Mouse (Mus musculus) left cerebral cortex, adult 8-10 months (tissue): Measurements from ENCODE around the gene Lmbr1l. TPM values are rescaled to one million over a fixed set of nuclear protein-coding genes. Genes with fewer than 3 reads are reported as not detected.
"Not testable (repeated sequence)": the region's sequence is repeated elsewhere in the genome, so short reads cannot be mapped to it uniquely, and the experiment has no call there.

Experiments used
- DNase-seq, 2 experiments: peaks; one replicate each; pipeline ENCODE4 v3.0.0; 2022; ENCODE audit warnings: low spot score in 2 of 2
- total RNA-seq, 4 experiments: library from RNA; stranded (reverse); gene quantifications; 2 replicates each; pipeline ENCODE4 v1.2.4; 2022

Gene Lmbr1l
- total RNA-seq: 10 to 100 TPM; 13.7 to 17.9 (median 14.7) TPM

- DNase-seq: peak; percentile 94 to 99
Measured at GRCm38 (mm10) chr15:98917538-98918498, at the start of gene Lmbr1l. Gene Lmbr1l, minus strand, starts transcription at chr15:98918231.

- no peak for DNase-seq
Measured at GRCm38 (mm10) chr15:98959531-98959930, 41.5 kb upstream of the Lmbr1l start.

- DNase-seq: no peak
Measured at GRCm38 (mm10) chr15:98958901-98959420, 40.9 kb upstream of the Lmbr1l start.

GRCm38 (mm10) chr15:98957475-98957874 is 39.4 kb upstream of the Lmbr1l start:
- DNase-seq: no peak

GRCm38 (mm10) chr15:98956000-98956399 is 38.0 kb upstream of the Lmbr1l start:
- DNase-seq: no peak

- DNase-seq: no peak
Measured at GRCm38 (mm10) chr15:98955324-98955723, 37.3 kb upstream of the Lmbr1l start.

- DNase-seq: no peak
Measured at GRCm38 (mm10) chr15:98954425-98955253, 36.6 kb upstream of the Lmbr1l start.

- peak; percentile 97 to 99 for DNase-seq
Measured at GRCm38 (mm10) chr15:98953401-98954356, 35.6 kb upstream of the Lmbr1l start, which contains the start of the genes Gm49450 and Tuba1a. Gene Gm49450, minus strand, starts transcription at chr15:98953551. Gene Tuba1a, minus strand, starts transcription at chr15:98953703.

GRCm38 (mm10) chr15:98952751-98953400 is 34.8 kb upstream of the Lmbr1l start:
- DNase-seq: peak in 1 of 2 experiments; percentile 52

GRCm38 (mm10) chr15:98952063-98952455 is 34.0 kb upstream of the Lmbr1l start:
- peak in 1 of 2 experiments; percentile 35 for DNase-seq

GRCm38 (mm10) chr15:98951122-98952062 is 33.4 kb upstream of the Lmbr1l start:
- not testable (repeated sequence) for DNase-seq

GRCm38 (mm10) chr15:98949607-98949892 is 31.5 kb upstream of the Lmbr1l start:
- no peak for DNase-seq

GRCm38 (mm10) chr15:98948857-98949606 is 31.0 kb upstream of the Lmbr1l start:
- DNase-seq: no peak

- DNase-seq: no peak
Measured at GRCm38 (mm10) chr15:98948382-98948781, 30.4 kb upstream of the Lmbr1l start.

GRCm38 (mm10) chr15:98947884-98948283 is 29.9 kb upstream of the Lmbr1l start:
- DNase-seq: no peak

- no peak for DNase-seq
Measured at GRCm38 (mm10) chr15:98943133-98943532, 25.1 kb upstream of the Lmbr1l start.

- no peak for DNase-seq
Measured at GRCm38 (mm10) chr15:98942081-98942480, 24.1 kb upstream of the Lmbr1l start.

GRCm38 (mm10) chr15:98941539-98941938 is 23.5 kb upstream of the Lmbr1l start:
- no peak for DNase-seq
